Mouse (Mus musculus) right cerebral cortex, adult 18-20 months (tissue): ENCODE results near the gene Cdc14a.
A peak's percentile ranks its signal among the peaks of the same experiment; 100 is the strongest.
"Not testable (repeated sequence)": the region's sequence is repeated elsewhere in the genome, so short reads cannot be mapped to it uniquely, and the experiment has no call there.

Experiments
- DNase-seq: peaks from one replicate; pipeline ENCODE4 v3.0.0; 2022; ENCODE audit warnings: mixed read lengths

Cdc14a gene

GRCm38 (mm10) chr3:116366125-116366524 is 57.7 kb downstream of the Cdc14a start:
- DNase-seq: no peak

DNA sequence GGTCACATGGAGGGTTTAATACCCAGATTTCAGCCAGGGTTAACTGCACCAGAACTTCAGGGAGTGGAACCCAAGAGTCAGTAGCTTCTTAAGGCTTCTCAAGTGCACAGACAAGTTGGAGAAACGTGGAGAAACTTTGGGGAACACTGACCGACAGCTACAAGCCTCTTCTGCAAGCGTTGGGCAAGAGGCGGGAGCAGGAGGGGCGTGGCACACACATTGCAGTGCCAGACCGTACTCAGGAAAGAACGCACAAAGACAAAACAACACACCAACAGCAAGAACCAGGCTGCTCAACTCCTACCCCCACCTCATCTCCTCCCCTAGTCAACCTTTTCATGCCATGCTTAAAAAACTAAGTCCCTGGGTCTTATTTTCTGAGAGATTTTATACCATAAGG is 61.9 kb downstream of the Cdc14a start:
- no peak for DNase-seq

DNA sequence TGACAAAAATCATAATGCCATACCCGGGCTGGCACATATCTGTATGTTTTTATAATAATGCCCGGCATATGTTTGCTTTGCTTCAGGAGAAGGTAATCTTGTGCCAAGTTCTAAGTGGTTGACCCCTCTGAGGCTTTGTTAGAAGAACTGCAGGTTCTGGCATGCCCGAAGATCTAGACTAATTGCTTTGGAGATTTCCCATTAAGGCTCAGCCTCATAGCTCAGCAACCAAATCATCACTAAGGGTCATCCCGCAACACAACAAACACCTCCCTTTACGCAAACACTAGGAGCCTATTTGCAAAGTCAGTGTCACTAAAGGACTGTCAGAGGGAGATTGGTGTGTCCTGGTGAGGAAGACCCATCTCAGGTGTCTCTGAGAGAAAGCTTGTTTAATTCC is 62.7 kb downstream of the Cdc14a start:
- no peak for DNase-seq

GRCm38 (mm10) chr3:116357866-116358265 is 66.0 kb downstream of the Cdc14a start:
- no peak for DNase-seq

- DNase-seq: no peak
Observed at GRCm38 (mm10) chr3:116357180-116357579, 66.7 kb downstream of the Cdc14a start.

GRCm38 (mm10) chr3:116355026-116355788 is 68.6 kb downstream of the Cdc14a start:
- DNase-seq: peak; percentile 25

- no peak for DNase-seq
Observed at GRCm38 (mm10) chr3:116352486-116352885, 71.3 kb downstream of the Cdc14a start.

GRCm38 (mm10) chr3:116350389-116350967 is 73.4 kb downstream of the Cdc14a start:
- no peak for DNase-seq

DNA sequence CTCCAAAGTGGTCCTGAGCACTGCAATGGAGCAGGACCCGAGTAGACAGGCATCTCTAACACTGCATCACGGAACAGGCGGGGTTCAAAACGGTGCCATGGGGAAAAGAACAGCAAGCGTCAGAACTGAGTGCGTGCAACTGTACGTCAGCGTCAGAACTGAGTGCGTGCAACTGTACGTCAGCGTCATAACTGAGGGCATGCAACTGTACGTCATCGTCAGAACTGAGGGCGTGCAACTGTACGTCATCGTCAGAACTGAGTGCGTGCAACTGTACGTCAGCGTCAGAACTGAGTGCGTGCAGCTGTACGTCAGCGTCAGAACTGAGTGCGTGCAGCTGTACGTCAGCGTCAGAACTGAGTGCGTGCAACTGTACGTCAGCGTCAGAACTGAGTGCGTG is 76.3 kb downstream of the Cdc14a start:
- DNase-seq: not testable (repeated sequence)

- no peak for DNase-seq
Observed at GRCm38 (mm10) chr3:116345245-116345644, 78.6 kb downstream of the Cdc14a start.

DNA sequence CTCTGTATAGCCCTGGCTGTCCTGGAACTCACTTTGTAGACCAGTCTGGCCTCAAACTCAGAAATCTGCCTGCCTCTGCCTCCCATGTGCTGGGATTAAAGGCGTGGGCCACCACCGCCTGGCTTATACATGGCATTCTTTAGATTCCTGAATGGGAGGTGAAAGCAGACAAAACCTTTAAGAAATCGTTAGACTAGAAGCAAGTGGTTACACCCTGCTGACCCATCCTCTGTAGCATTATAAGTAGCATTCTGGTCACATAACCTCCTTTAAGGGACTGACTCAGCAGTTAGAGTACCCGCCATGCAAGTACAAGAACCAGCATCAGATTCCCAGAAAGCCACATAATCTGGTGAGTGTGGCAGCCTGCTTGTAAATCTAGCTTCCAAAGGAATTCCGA is 81.6 kb downstream of the Cdc14a start:
- DNase-seq: no peak

- peak; percentile 62 for DNase-seq
Observed at GRCm38 (mm10) chr3:116340950-116341624, 82.7 kb downstream of the Cdc14a start.

- DNase-seq: no peak
Observed at GRCm38 (mm10) chr3:116340281-116340680, 83.6 kb downstream of the Cdc14a start.

GRCm38 (mm10) chr3:116338616-116339015 is 85.2 kb downstream of the Cdc14a start:
- no peak for DNase-seq

GRCm38 (mm10) chr3:116337840-116338239 is 86.0 kb downstream of the Cdc14a start:
- no peak for DNase-seq

DNA sequence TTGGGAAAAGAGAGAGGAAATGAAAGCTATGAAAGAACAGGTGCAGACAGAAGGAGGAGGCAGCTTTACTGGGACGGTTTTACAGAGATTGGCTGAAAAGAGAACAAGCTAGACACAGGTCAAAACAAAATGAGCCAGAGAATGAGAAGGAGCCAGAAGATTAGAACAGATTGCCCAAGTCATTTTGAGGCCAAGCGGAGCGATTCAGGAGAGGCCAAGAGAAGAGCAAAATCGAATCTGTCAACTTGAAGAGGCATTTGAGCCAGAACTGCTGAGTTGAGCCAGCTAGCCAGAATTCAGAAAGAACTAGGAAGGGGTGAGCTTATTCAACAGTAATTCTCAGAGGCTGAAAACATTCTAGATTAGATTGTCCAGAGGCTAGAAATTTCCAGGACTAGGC is 88.8 kb downstream of the Cdc14a start:
- no peak for DNase-seq

GRCm38 (mm10) chr3:116333711-116334110 is 90.1 kb downstream of the Cdc14a start:
- no peak for DNase-seq

DNA sequence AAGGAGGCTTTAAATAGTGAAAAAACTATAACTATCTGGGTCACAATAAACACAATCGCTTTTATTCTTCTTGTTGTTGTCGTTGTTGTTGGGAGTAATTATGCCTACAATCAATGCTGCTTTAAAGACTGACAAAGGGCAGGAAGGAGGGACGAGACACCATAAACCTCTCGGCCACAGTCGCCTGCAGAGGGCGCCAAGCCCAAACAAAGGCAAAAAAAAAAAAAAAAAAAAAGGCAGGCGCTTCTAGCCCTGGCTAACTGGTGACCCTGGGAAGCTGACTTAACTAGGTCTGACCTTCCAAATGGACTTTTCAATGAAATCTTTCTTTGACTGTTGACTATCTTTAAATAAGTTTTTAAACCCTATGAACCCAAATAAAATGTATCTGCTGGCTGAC is 90.6 kb downstream of the Cdc14a start:
- DNase-seq: no peak

DNA sequence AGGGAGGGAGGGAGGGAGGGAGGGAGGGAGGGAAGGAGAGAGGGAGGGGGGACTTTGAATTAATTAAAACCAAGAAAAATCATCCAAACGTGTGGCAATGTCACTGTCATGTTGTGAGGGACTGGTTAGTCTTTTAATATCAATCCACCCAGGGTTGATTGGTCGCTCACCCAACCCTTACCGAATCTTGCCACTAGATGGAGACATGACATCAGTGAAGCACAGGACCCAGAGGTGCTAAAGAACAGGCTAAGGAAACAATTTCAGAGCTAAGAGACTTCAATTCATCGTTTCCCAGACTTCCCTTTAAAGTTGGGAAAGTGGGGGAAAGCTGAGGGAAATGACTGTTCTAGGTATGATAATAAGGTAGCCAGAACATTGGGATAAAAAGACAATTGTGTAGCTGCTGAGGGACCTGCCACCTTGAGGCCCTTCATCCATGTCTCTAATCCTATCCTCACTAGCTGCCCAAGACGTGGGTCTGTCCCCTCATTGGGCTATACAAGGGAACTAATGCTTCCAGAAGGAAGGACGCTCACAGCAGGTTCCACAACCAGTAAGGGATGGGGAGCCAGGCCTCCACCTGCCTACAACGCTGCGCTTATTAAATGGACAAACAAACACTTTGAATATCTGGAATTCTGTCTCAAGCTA is 91.9 kb downstream of the Cdc14a start:
- DNase-seq: peak; percentile 62

- no peak for DNase-seq
Observed at GRCm38 (mm10) chr3:116329976-116330375, 93.9 kb downstream of the Cdc14a start.

- no peak for DNase-seq
Observed at GRCm38 (mm10) chr3:116329023-116329762, 94.6 kb downstream of the Cdc14a start.

DNA sequence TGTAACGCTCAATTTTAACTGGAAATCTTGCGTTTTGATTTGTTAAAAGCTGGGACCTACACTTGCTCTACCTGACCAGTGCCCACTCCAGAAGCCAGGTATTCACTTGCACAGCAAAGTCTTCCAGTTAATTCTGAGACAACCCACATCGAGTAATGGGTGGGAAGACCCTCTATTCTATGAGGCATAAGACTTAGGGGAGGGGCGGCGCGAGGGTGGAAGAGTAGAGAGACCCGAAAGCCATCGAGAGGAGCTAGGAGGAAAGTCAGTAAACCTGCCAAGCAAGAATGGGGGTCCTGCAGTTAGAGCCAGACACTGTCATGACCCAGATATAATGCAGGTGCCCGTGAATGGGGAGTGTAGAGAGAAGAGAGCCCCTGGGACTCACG is 96.2 kb downstream of the Cdc14a start:
- DNase-seq: no peak
